Mouse (Mus musculus) liver, postnatal 0 days (tissue): ENCODE results near the gene Pear1. TPM values are rescaled to one million over a fixed set of nuclear protein-coding genes. Genes with fewer than 3 reads are reported as not detected.

Source experiments
- ATAC-seq: fragments of 200-750 bp; cut with Nextera tagmentation; 2 replicates; pipeline ENCODE4 v1.8.0; 2017; ENCODE audit warnings: mild to moderate bottlenecking, moderate library complexity
- DNase-seq: peaks from one replicate; pipeline ENCODE4 v3.0.0-alpha.2; 2016
- H3K27ac ChIP-seq: fragments of 300-500 bp; sonication (generic); 2 replicates; pipeline ENCODE4 v1.5.1; 2014; ENCODE audit warnings: antibody characterized with exemption, moderate library complexity, mild to moderate bottlenecking, low read depth
- H3K27me3 ChIP-seq: fragments of 300-500 bp; sonication (generic); 2 replicates; pipeline ENCODE4 v1.6.1; 2014; ENCODE audit warnings: low read length, control low read depth, mixed read lengths; ENCODE audit not compliant: insufficient read depth
- H3K36me3 ChIP-seq: fragments of 300-500 bp; sonication (generic); replicated peaks from 2 replicates; pipeline ENCODE4 v1.6.1; 2014; ENCODE audit warnings: mild to moderate bottlenecking, control low read depth, low read length, moderate library complexity, mixed read lengths; ENCODE audit not compliant: insufficient read depth
- H3K4me1 ChIP-seq: fragments of 300-500 bp; sonication (generic); 2 replicates; pipeline ENCODE4 v1.6.1; 2014; ENCODE audit warnings: antibody characterized with exemption, mild to moderate bottlenecking, control low read depth; ENCODE audit not compliant: insufficient read depth
- H3K4me2 ChIP-seq: fragments of 300-500 bp; sonication (generic); 2 replicates; pipeline ENCODE4 v1.6.1; 2014; ENCODE audit warnings: low read depth, mild to moderate bottlenecking, low read length, moderate library complexity, mixed read lengths
- H3K4me3 ChIP-seq: fragments of 300-500 bp; sonication (generic); 2 replicates; pipeline ENCODE4 v1.5.1; 2014; ENCODE audit warnings: low read depth, low read length
- H3K9ac ChIP-seq: fragments of 300-500 bp; sonication (generic); replicated peaks from 2 replicates; pipeline ENCODE4 v1.6.1; 2014; ENCODE audit warnings: mild to moderate bottlenecking, moderate library complexity
- H3K9me3 ChIP-seq: fragments of 300-500 bp; sonication (generic); 2 replicates; pipeline ENCODE4 v1.6.1; 2016; ENCODE audit warnings: mild to moderate bottlenecking, control low read depth, low read length, mixed read lengths
- CTCF ChIP-seq: sonication (generic); IDR thresholded peaks from 2 replicates; pipeline ENCODE4 v1.5.1; 2016; ENCODE audit warnings: antibody characterized with exemption, low read depth
- EP300 ChIP-seq: IDR thresholded peaks from 2 replicates; pipeline ENCODE4 v1.6.1; 2016; ENCODE audit warnings: antibody characterized with exemption, low read depth, mild to moderate bottlenecking
- WGBS: fragments of 180-500 bp; shearing (Covaris S2); extraction: QIAGEN DNeasy Blood & Tissue Kit; methylation state at CpG from one replicate; pipeline ENCODE4 v1.1.7; 2014; ENCODE audit not compliant: insufficient replicate concordance; 5-methylcytosine and 5-hydroxymethylcytosine counted together
- polyA plus RNA-seq: library from polyadenylated mRNA; unstranded; fragments of >200 nt; fragmentation: Nextera tagmentation; extraction: Ambion mirVana; gene quantifications from 2 replicates; pipeline ENCODE4 v1.2.1, GENCODE M21; 2015

The Pear1 gene
- polyA plus RNA-seq, 1 experiment from 2014 or later, result 5.1 TPM

DNA sequence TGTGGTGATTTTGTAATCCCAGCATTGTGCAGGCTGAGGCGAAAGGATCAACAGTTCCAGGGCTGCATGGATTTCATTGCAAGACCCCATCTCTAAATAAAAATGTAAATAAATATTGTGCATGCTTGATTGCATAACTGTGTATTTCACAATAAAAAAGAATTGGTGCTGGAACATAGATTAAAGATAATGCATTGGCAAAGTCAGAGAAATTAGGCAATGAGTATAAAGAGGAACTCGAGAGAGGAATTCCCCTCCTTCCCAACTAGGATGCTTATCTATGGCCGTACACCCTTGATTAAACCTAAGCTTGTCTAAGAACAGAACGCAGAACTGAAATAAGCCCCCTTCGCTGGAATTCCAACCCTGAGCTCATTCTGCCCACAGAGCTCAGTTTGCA is 39.0 kb downstream of the Pear1 start:
- TF ChIP-seq EP300 (no peak), CTCF (no peak)
- WGBS, result 40% methylated on average over 5 of the region's 5 CpGs
- no peaks in the 10 kb centered on the region for H3K27me3 ChIP-seq

DNA sequence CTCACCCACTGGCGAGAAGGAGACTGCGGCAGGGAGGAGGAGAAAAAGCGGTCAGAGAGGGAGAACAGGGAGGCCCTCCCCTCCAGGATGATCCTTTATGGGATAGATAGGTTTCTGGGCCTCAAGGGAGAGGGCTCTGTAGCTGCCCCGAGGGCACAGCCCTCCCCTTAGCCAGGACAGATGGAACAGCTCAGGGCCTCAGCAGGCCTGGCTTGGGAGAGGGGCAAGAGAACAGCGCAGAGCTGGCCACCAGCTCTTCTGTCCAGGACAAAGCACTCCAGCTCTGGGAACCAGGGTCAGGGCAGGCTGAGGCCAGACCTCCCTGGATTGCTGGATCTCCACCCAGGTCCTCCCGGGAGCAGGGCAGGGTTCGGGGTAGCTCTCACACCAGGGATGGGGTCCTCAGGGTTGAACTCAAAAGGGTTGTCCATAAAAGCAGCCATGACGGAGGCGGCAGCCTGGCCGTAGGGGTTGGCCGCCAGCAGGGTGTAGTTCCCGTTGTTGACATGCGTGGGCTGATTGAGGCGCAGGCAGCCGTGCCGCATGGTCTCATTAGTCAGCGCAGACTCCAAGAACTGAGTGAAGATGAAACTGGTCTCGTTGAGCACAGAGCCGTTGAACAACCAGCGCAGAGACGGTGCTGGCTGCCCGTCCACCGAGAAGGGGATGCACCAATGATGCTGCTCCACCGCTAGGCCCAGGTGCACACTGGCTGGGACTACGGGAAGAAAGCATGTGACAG is 40.7 kb downstream of the Pear1 start:
- Histone ChIP-seq H3K27ac (no peak overlapping the region), H3K36me3 (no peaks in the 10 kb centered on the region), H3K9me3 (no peaks in the 10 kb centered on the region), H3K9ac (no peak overlapping the region), H3K4me2 (no peak overlapping the region), H3K4me3 (no peak overlapping the region), H3K27me3 (no peaks in the 10 kb centered on the region), H3K4me1 (no peaks in the 10 kb centered on the region)
- TF ChIP-seq CTCF (no peak), EP300 (no peak)
- no peak for DNase-seq
- no peak for ATAC-seq
- WGBS, result 84% methylated on average over 25 of the region's 25 CpGs

More for the DNA sequence above, 39.0 kb downstream of the Pear1 start:
- H3K9ac ChIP-seq, result no peak overlapping the region
- no peak for DNase-seq
- H3K4me1 ChIP-seq, result no peaks in the 10 kb centered on the region
- no peak overlapping the region for H3K27ac ChIP-seq
- no peak for ATAC-seq
- H3K9me3 ChIP-seq, result no peaks in the 10 kb centered on the region
- no peak overlapping the region for H3K4me3 ChIP-seq
- no peak overlapping the region for H3K4me2 ChIP-seq
- no peaks in the 10 kb centered on the region for H3K36me3 ChIP-seq

DNA sequence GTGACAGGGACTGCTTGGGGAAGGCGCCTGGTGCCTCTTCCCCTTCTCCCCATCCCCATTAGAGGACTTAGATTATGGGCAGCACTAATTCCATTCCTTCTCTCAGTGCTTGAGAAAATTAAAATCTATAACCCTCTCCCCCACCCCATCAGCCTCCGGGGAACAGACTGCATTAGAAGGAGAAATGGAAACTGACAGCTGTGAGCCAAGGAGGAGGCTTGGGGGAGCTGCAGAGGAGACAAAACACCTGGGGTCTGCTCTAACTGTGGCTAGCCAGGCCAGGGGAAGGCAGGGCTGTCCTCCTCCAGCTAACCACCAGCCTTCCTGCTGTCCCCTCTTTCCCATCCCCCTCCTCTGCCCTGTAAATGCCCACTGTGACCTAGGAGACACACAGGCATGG is 45.0 kb downstream of the Pear1 start:
- no peak overlapping the region for H3K4me2 ChIP-seq
- WGBS, result 55% methylated on average over 2 of the region's 2 CpGs
- H3K9ac ChIP-seq, result no peak overlapping the region
- H3K27ac ChIP-seq, result no peak overlapping the region
- no peak overlapping the region for H3K4me3 ChIP-seq
- no peaks in the 10 kb centered on the region for H3K9me3 ChIP-seq
- TF ChIP-seq CTCF (no peak), EP300 (no peak)
- ATAC-seq (no peak), DNase-seq (no peak)
- no peaks in the 10 kb centered on the region for H3K27me3 ChIP-seq
- H3K4me1 ChIP-seq, result 0 out of 2 replicates have a peak, but pooled peaks cover 2% of the 10 kb centered on the region
- no peaks in the 10 kb centered on the region for H3K36me3 ChIP-seq

DNA sequence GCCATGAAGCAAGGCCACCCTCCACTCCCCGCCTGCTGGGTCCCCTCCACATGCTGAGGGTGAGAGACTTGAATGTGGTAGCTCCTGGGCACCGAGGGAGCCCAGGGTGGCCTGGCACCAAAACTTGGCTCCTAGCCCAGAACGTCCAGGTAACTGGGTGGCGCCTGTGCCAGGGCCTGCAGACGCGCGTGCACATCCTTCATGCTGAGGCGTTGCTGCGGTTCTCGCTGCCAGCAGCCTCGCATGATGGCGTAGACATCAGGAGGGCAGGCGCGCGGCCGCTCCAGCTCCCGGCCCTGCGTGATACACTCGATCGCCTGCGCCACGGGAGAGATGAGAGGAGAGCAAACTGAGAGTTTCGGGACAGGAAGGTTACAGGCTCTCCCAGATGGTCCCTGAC is 45.8 kb downstream of the Pear1 start:
- TF ChIP-seq EP300 (no peak), CTCF (no peak)
- no peaks in the 10 kb centered on the region for H3K9me3 ChIP-seq
- ATAC-seq, result no peak
- H3K9ac ChIP-seq, result no peak overlapping the region
- no peak overlapping the region for H3K27ac ChIP-seq
- DNase-seq, result no peak
- no peaks in the 10 kb centered on the region for H3K36me3 ChIP-seq
- H3K27me3 ChIP-seq, result no peaks in the 10 kb centered on the region
- H3K4me2 ChIP-seq, result no peak overlapping the region
- WGBS, result 65% methylated on average over 23 of the region's 23 CpGs
- H3K4me3 ChIP-seq, result no peak overlapping the region
- peaks cover 5% of the 10 kb centered on the region; the same call in 1 of the 2 replicates for H3K4me1 ChIP-seq

DNA sequence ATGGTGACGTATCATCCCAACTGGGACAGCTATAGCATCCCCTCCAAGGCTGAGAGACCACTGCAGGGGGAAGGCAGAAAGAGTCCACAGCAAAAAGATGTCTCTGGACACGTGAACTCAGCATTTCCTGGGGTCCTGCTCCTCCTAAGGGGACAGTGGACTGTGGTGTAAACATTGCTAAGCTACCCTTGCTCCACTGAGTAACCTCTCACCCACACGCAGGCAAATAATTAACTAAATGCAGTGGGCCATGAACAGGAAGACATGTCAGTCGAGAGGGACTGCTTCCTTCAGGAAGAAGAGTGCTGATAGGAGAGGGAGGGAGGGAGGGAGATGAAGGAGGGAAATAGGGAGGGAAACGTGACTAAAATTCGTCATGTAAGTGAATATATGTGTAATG is 53.0 kb downstream of the Pear1 start:
- peak; percentile 76 for ATAC-seq
- 19% methylated on average over 6 of the region's 6 CpGs for WGBS
- H3K27ac ChIP-seq, result peak overlapping the region; percentile 74

DNA sequence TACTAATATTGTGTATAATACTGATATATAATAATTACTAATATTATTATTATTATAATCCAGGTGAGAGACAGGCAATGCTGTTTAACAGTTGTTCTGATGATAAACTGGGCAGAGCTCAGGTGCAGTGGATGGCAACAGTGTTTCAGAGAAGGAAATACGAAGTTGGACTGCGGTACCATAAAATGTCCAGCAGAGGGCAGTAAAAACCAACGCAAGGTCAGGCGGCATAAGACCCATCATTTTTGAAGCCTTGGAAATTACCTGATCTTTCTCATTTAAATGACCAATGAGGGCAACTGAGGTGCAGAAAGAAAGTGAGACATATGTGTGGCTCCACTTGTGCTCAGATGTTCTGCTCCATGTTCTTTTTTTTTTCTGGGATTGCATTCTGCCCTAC is 53.8 kb downstream of the Pear1 start:
- Histone ChIP-seq H3K9me3 (no peaks in the 10 kb centered on the region), H3K4me2 (no peak overlapping the region), H3K27ac (no peak overlapping the region), H3K4me3 (no peak overlapping the region), H3K27me3 (no peaks in the 10 kb centered on the region), H3K36me3 (no peaks in the 10 kb centered on the region), H3K9ac (no peak overlapping the region), H3K4me1 (peaks cover 21% of the 10 kb centered on the region)
- peak; percentile 92 for TF ChIP-seq CTCF
- no peak for TF ChIP-seq EP300
- WGBS, result 2% methylated on average over 4 of the region's 4 CpGs
- ATAC-seq (no peak), DNase-seq (peak; percentile 43)

More for the DNA sequence above, 53.0 kb downstream of the Pear1 start:
- Histone ChIP-seq H3K4me2 (0 out of 2 replicates have a peak overlapping the region, but pooled peaks have one; percentile 14), H3K9ac (no peak overlapping the region), H3K4me3 (no peak overlapping the region), H3K9me3 (no peaks in the 10 kb centered on the region), H3K27me3 (no peaks in the 10 kb centered on the region), H3K36me3 (no peaks in the 10 kb centered on the region), H3K4me1 (peaks cover 20% of the 10 kb centered on the region)
- TF ChIP-seq EP300 (no peak), CTCF (no peak)
- peak; percentile 41 for DNase-seq
